Mouse (Mus musculus): ENCODE data around the gene Rhbg.

DNA sequence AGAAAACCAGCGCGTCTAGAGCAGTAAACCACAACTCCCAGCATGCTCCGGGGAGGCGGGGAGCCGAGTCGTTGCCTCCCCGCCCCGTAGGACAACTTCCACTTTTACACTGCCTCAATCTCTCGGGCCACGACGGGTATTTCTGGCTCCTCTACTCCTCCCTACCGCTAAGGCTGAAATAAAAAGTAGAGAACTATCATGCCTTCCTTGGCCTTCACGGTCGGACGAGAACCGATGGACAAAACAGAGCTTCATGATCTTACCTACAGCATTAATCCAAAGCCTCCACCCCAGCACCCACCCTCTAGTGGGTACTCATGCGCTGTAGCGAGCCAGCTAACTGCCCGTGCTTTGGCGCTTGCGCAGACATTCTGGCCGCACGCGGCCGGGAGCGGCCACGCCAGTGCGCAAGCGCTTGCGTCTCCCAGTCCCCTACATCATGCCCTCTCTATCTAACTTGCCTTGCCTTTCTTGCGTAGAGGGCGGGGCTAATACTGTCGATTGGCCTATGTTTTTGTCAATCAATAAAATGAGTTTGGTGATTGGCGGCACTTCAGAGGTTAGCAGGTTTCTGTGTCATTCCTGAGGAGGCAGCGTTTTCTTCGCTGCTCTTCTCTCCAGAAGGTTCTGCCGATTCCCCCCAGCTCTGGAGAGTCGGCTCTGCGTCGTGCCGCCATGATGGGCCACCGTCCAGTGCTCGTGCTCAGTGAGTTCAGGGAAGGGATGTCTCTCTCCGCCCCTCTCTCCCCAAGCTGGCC, 42.2 kb upstream of the Rhbg start, which contains the start of the genes Tsacc and Cct3:
- TF ChIP-seq CTCF (IDR thresholded peaks at IDR 0.05; ENCODE audit: control insufficient read depth, insufficient read depth, insufficient read length), result no peak
- no peak for TF ChIP-seq USF1 (IDR thresholded peaks at IDR 0.05; ENCODE audit: low read depth)
- TF ChIP-seq MYOD1 (IDR thresholded peaks at IDR 0.05; ENCODE audit: control insufficient read depth, insufficient read length, low read depth), result no peak
- TF ChIP-seq MAX (IDR thresholded peaks at IDR 0.05), result peak; percentile 88

All from C2C12 (cell line).